25 mouse cellular contexts compared by ENCODE assay signal in the genomic region with DNA sequence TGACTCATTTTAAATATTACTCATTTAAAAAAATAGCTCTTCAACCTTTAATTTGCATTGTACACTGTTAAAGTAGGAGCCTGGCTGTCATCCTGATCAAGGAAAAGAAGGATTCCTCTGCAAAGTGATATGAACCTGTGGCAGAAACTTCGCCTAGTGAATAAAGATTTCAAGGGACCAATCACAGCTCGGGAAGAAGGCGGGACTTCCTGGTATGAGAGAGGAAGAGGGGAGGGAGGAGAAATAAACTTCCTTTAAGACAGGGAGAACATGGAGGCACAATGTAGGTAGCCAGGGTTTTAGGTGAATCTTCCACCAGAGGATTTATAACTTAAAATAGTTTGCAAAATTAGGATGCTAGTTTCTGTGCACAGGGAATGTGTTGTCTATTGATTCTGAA.
DNase-seq lines count a peak whose midpoint lies in the region; TF ChIP-seq lines count a peak whose summit lies in the region.
"Had no signal": no experiment of that assay in that cellular context is flagged by ENCODE, and none has a peak within 500 bp of the region (broad histone marks: within the 10 kb centered on the region; RNA-seq: fewer than 3 reads in every experiment).

No protein-coding gene starts in this region.

- H3K27ac ChIP-seq in CH12.LX (ENCODE audit: insufficient read depth, low read depth): no peak overlapping the region
- H3K27ac ChIP-seq: embryonic facial prominence, embryonic 10.5 days; embryonic facial prominence, embryonic 13.5 days; forebrain, embryonic 13.5 days; gastrocnemius, adult 2 months; hindbrain, embryonic 10.5 days; hindbrain, embryonic 13.5 days; intestine, embryonic 15.5 days had no signal

- H3K9ac ChIP-seq in CH12.LX (ENCODE audit: insufficient read depth, low read depth): 0 out of 2 replicates have a peak overlapping the region, but pooled peaks have one; percentile 26
- H3K9ac ChIP-seq: embryonic facial prominence, embryonic 13.5 days; forebrain, embryonic 13.5 days; hindbrain, embryonic 13.5 days; intestine, embryonic 15.5 days had no signal

- dilution Hi-C loops in CH12.LX (cut with MboI; ENCODE audit: extremely low pct_ligation_motif_present, extremely low pct_unique_long_range_greater_than_20kb, low sequenced_read_pairs): no loop called here

- H3K4me3 ChIP-seq in CH12.LX (replicated peaks in 1 of 3; ENCODE audit: low read depth in 2 of 3, low read length in 2 of 3, poor library complexity in 1 of 3): peak overlapping the region; percentile 20 to 53 (median 35)
- H3K4me3 ChIP-seq in myocyte: no peak overlapping the region
- H3K4me3 ChIP-seq: embryonic facial prominence, embryonic 10.5 days; embryonic facial prominence, embryonic 13.5 days; erythroblast, embryonic 14.5 days; forebrain, embryonic 13.5 days; gastrocnemius, adult 2 months; hindbrain, embryonic 10.5 days; hindbrain, embryonic 13.5 days; intestine, embryonic 15.5 days had no signal

- in situ Hi-C loops in CH12.LX (cut with MboI; ENCODE audit: low pct_ligation_motif_present, low pct_unique_long_range_greater_than_20kb, low sequenced_read_pairs): no loop called here

- TF ChIP-seq POLR2A in CH12.LX (IDR thresholded peaks at IDR 0.05; ENCODE audit: low read depth, low read length) (no peak), myocyte (IDR thresholded peaks at IDR 0.05; ENCODE audit: insufficient read length, low read depth) (no peak)

- TF ChIP-seq RAD21 in CH12.LX (IDR thresholded peaks at IDR 0.05; ENCODE audit: low read depth, low read length): no peak

- H3K9me3 ChIP-seq in CH12.LX (replicated peaks; ENCODE audit: low read length): no peaks in the 10 kb centered on the region
- H3K9me3 ChIP-seq: embryonic facial prominence, embryonic 10.5 days; embryonic facial prominence, embryonic 13.5 days; forebrain, embryonic 13.5 days; hindbrain, embryonic 10.5 days; hindbrain, embryonic 13.5 days; intestine, embryonic 15.5 days had no signal

- H3K36me3 ChIP-seq in CH12.LX (replicated peaks in 1 of 2; ENCODE audit: control insufficient read depth in 1 of 2, insufficient read depth in 1 of 2, low read length in 1 of 2): peaks cover 0 to 2% of the 10 kb centered on the region in 2 experiments
- no peaks in the 10 kb centered on the region for H3K36me3 ChIP-seq in myocyte (ENCODE audit: control insufficient read depth, insufficient read depth)
- H3K36me3 ChIP-seq: embryonic facial prominence, embryonic 10.5 days; embryonic facial prominence, embryonic 13.5 days; hindbrain, embryonic 10.5 days; hindbrain, embryonic 13.5 days; intestine, embryonic 15.5 days had no signal

- H3K27me3 ChIP-seq in CH12.LX (replicated peaks): no peaks in the 10 kb centered on the region
- H3K27me3 ChIP-seq in myocyte (ENCODE audit: control insufficient read depth, insufficient read depth, insufficient read length): no peaks in the 10 kb centered on the region
- H3K27me3 ChIP-seq: embryonic facial prominence, embryonic 13.5 days; forebrain, embryonic 13.5 days; hindbrain, embryonic 13.5 days; intestine, embryonic 15.5 days had no signal

- H3K79me2 ChIP-seq in CH12.LX (replicated peaks; ENCODE audit: control insufficient read depth, extremely low read depth, insufficient read depth, poor library complexity, severe bottlenecking) (no peaks in the 10 kb centered on the region), myocyte (ENCODE audit: control insufficient read depth, insufficient read depth) (no peaks in the 10 kb centered on the region)

- TF ChIP-seq EP300 in CH12.LX (IDR thresholded peaks at IDR 0.05; ENCODE audit: low read length): no peak

- DNase-seq in CH12.LX (ENCODE audit: extremely low read depth) (peak; percentile 46), NIH3T3 (ENCODE audit: low read depth) (peak; percentile 36)
- DNase-seq in layer of hippocampus, postnatal 10 days (ENCODE audit: low spot score in 2 of 2): no peak
- no peak for DNase-seq in heart, postnatal 4 days
- DNase-seq in cerebellum, adult 11-12 months: no peak
- DNase-seq: adrenal gland, postnatal 10 days; B cell, adult 2 months; cerebellum, adult 11 months; cerebellum, adult 8-10 months; cerebellum, postnatal 10 days; cerebellum, postnatal 36 days; embryo, embryonic 11 days; gastrocnemius, adult 2 months; gastrocnemius, postnatal 14 days; heart, adult 11 months; kidney, adult 11 months had no signal

- H3K4me1 ChIP-seq in CH12.LX (ENCODE audit: control insufficient read depth in 1 of 2, insufficient read depth in 2 of 2): no peaks in the 10 kb centered on the region
- H3K4me1 ChIP-seq: embryonic facial prominence, embryonic 10.5 days; embryonic facial prominence, embryonic 13.5 days; forebrain, embryonic 13.5 days; hindbrain, embryonic 10.5 days; hindbrain, embryonic 13.5 days; intestine, embryonic 15.5 days had no signal

- no peak overlapping the region for H3K4me2 ChIP-seq in CH12.LX (ENCODE audit: insufficient read depth, low read depth, poor library complexity, severe bottlenecking)
- H3K4me2 ChIP-seq in myocyte (ENCODE audit: low read depth): peak overlapping the region; percentile 24
- H3K4me2 ChIP-seq: embryonic facial prominence, embryonic 13.5 days; forebrain, embryonic 13.5 days; heart, embryonic 11.5 days; hindbrain, embryonic 13.5 days; intestine, embryonic 15.5 days had no signal

- H3ac ChIP-seq in myocyte (ENCODE audit: control insufficient read depth, insufficient read length): no peak overlapping the region

- no peak for TF ChIP-seq CTCF in CH12.LX (conservative IDR thresholded peaks at IDR 0.05 in 1 of 2, IDR thresholded peaks at IDR 0.05 in 1 of 2; ENCODE audit: low read depth in 2 of 2, low read length in 2 of 2)

TF ChIP-seq in CH12.LX, 34 proteins besides CTCF, POLR2A, EP300 and RAD21:
- TF ChIP-seq HCFC1 (IDR thresholded peaks at IDR 0.05; ENCODE audit: low read depth, low read length) (0 out of 2 replicates have a peak, but pooled peaks have one; percentile 8), KAT2A (IDR thresholded peaks at IDR 0.05; ENCODE audit: insufficient replicate concordance, low read length) (no peak)
TF ChIP-seq in CH12.LX: peak in this region for 1.

TF ChIP-seq in myocyte, 11 proteins besides CTCF, POLR2A, EP300 and RAD21:
- TF ChIP-seq TCF3 (IDR thresholded peaks at IDR 0.05; ENCODE audit: insufficient read length, low read depth) (no peak), TCF12 (IDR thresholded peaks at IDR 0.05; ENCODE audit: insufficient read depth, poor library complexity, severe bottlenecking) (no peak), SRF (IDR thresholded peaks at IDR 0.05; ENCODE audit: control insufficient read depth, insufficient read length, low read depth) (no peak), MAX (IDR thresholded peaks at IDR 0.05; ENCODE audit: low read depth) (no peak), MYOD1 (IDR thresholded peaks at IDR 0.05; ENCODE audit: control insufficient read depth in 1 of 3, insufficient read length in 2 of 3, low read depth in 2 of 3) (no peak), USF1 (IDR thresholded peaks at IDR 0.05; ENCODE audit: low read depth) (no peak), MYOG (IDR thresholded peaks at IDR 0.05; ENCODE audit: control insufficient read depth in 1 of 3, insufficient read depth in 1 of 3, insufficient read length in 2 of 3, low read depth in 2 of 3) (no peak), E2F4 (IDR thresholded peaks at IDR 0.05; ENCODE audit: insufficient read depth) (no peak), REST (IDR thresholded peaks at IDR 0.05; ENCODE audit: insufficient read depth, insufficient read length) (no peak), POLR2AphosphoS2 (IDR thresholded peaks at IDR 0.05; ENCODE audit: insufficient read length, low read depth) (no peak), CEBPB (IDR thresholded peaks at IDR 0.05; ENCODE audit: insufficient read depth, poor library complexity, severe bottlenecking) (no peak)

Comparison
In these comparisons a context has a peak if more than half of its experiments do, and no peak if none do; other contexts are left out.
1. DNase-seq: peak in CH12.LX (single experiment) and NIH3T3 (single experiment); none in layer of hippocampus, postnatal 10 days (0 of 2), heart, postnatal 4 days (single experiment) and cerebellum, adult 11-12 months (single experiment).